Mouse (Mus musculus) layer of hippocampus, postnatal 25 days (tissue): ENCODE results near the gene Hdac4. TPM values are rescaled to one million over a fixed set of nuclear protein-coding genes. Genes with fewer than 3 reads are reported as not detected.

ENCODE experiments used
- DNase-seq, 2 experiments: peaks; one replicate each; pipeline ENCODE4 v3.0.0; 2022; ENCODE audit warnings: mixed read lengths in 2 of 2, low spot score in 1 of 2; ENCODE audit errors: extremely low spot score in 1 of 2
- total RNA-seq, 2 experiments: library from RNA; stranded (reverse); gene quantifications; 2 replicates each; pipeline ENCODE4 v1.2.3; 2021

Hdac4 gene
- total RNA-seq, 2 experiments from 2014 or later: 97.9 to 101 TPM

GRCm38 (mm10) chr1:91988866-91989265 lies 206.6 kb downstream of the Hdac4 start:
- no peak for DNase-seq

GRCm38 (mm10) chr1:91987431-91987830 lies 208.1 kb downstream of the Hdac4 start:
- DNase-seq: peak in 1 of 2 experiments; percentile 51

- DNase-seq: no peak
Observed at GRCm38 (mm10) chr1:91985783-91986182, 209.7 kb downstream of the Hdac4 start.

GRCm38 (mm10) chr1:91984507-91984906 lies 211.0 kb downstream of the Hdac4 start:
- no peak for DNase-seq

- DNase-seq: peak in 1 of 2 experiments; percentile 19
Observed at GRCm38 (mm10) chr1:91981381-91981780, 214.1 kb downstream of the Hdac4 start.

GRCm38 (mm10) chr1:91978443-91978842 lies 217.1 kb downstream of the Hdac4 start:
- DNase-seq: no peak

- DNase-seq: peak; percentile 36 to 78
Observed at GRCm38 (mm10) chr1:91968710-91969379, 226.7 kb downstream of the Hdac4 start.

GRCm38 (mm10) chr1:91967041-91967440 lies 228.5 kb downstream of the Hdac4 start:
- DNase-seq: peak in 1 of 2 experiments; percentile 14

- no peak for DNase-seq
Observed at GRCm38 (mm10) chr1:91964486-91965335, 230.8 kb downstream of the Hdac4 start.

- DNase-seq: peak in 1 of 2 experiments; percentile 59
Observed at GRCm38 (mm10) chr1:91962256-91962655, 233.2 kb downstream of the Hdac4 start.

- DNase-seq: no peak
Observed at GRCm38 (mm10) chr1:91961231-91961630, 234.3 kb downstream of the Hdac4 start.

- no peak for DNase-seq
Observed at GRCm38 (mm10) chr1:91959891-91960290, 235.6 kb downstream of the Hdac4 start.

GRCm38 (mm10) chr1:91959044-91959443 lies 236.5 kb downstream of the Hdac4 start:
- DNase-seq: no peak

- no peak for DNase-seq
Observed at GRCm38 (mm10) chr1:91956229-91956628, 239.3 kb downstream of the Hdac4 start.

- DNase-seq: no peak
Observed at GRCm38 (mm10) chr1:91954954-91955353, 240.5 kb downstream of the Hdac4 start.

GRCm38 (mm10) chr1:91952912-91953311 lies 242.6 kb downstream of the Hdac4 start:
- DNase-seq: no peak

GRCm38 (mm10) chr1:91947441-91947840 lies 248.1 kb downstream of the Hdac4 start:
- DNase-seq: no peak

- no peak for DNase-seq
Observed at GRCm38 (mm10) chr1:91942583-91942982, 252.9 kb downstream of the Hdac4 start.

- DNase-seq: no peak
Observed at GRCm38 (mm10) chr1:91942031-91942430, 253.5 kb downstream of the Hdac4 start.

- DNase-seq: no peak
Observed at GRCm38 (mm10) chr1:91941094-91941493, 254.4 kb downstream of the Hdac4 start.

GRCm38 (mm10) chr1:91935171-91935570 lies 260.3 kb downstream of the Hdac4 start:
- DNase-seq: no peak

GRCm38 (mm10) chr1:91933681-91934080 lies 261.8 kb downstream of the Hdac4 start:
- DNase-seq: no peak
